ENCODE assay signal across 25 mouse cellular contexts in genomic region chr14:60209166-60209565, GRCm38 (mm10). TPM values are rescaled to one million over a fixed set of nuclear protein-coding genes. Genes with fewer than 3 reads are reported as not detected.
"Had no signal": no experiment of that assay in that cellular context is flagged by ENCODE, and none has a peak within 500 bp of the region (broad histone marks: within the 10 kb centered on the region; RNA-seq: fewer than 3 reads in every experiment).

No protein-coding gene starts in this region.

- H3K4me3 ChIP-seq: liver, embryonic 12.5 days; lung, embryonic 15.5 days; midbrain, embryonic 10.5 days; midbrain, embryonic 12.5 days; myocyte; neural tube, embryonic 13.5 days; neural tube, embryonic 15.5 days had no signal

- ATAC-seq: liver, embryonic 12.5 days; midbrain, embryonic 16.5 days had no signal

- H3K9ac ChIP-seq: liver, embryonic 12.5 days; liver, embryonic 14.5 days; lung, embryonic 15.5 days; midbrain, embryonic 12.5 days; neural tube, embryonic 13.5 days; neural tube, embryonic 15.5 days had no signal

- H3K27ac ChIP-seq: liver, embryonic 12.5 days; liver, embryonic 14.5 days; lung, embryonic 15.5 days; midbrain, embryonic 10.5 days; midbrain, embryonic 12.5 days; neural tube, embryonic 13.5 days; neural tube, embryonic 15.5 days had no signal

- H3K4me2 ChIP-seq: liver, embryonic 12.5 days; lung, embryonic 15.5 days; midbrain, embryonic 12.5 days; neural tube, embryonic 13.5 days; neural tube, embryonic 15.5 days had no signal

- DNase-seq: lung, postnatal 14 days; midbrain, embryonic 14.5 days; retina, postnatal 1 day; right cerebral cortex, adult 18-20 months; right cerebral cortex, postnatal 25 days; right cerebral cortex, postnatal 4 days; spleen, adult 18-20 months; thymus, adult 18-20 months; thymus, postnatal 14 days; thymus, postnatal 36 days had no signal

- H3K9me3 ChIP-seq: liver, embryonic 12.5 days; lung, embryonic 15.5 days; midbrain, embryonic 10.5 days; midbrain, embryonic 12.5 days; neural tube, embryonic 13.5 days; neural tube, embryonic 15.5 days had no signal

- H3K27me3 ChIP-seq: liver, embryonic 12.5 days; lung, embryonic 15.5 days; midbrain, embryonic 12.5 days; neural tube, embryonic 13.5 days; neural tube, embryonic 15.5 days had no signal

- H3K4me1 ChIP-seq: liver, embryonic 12.5 days; lung, embryonic 15.5 days; neural tube, embryonic 13.5 days; neural tube, embryonic 15.5 days had no signal

- H3K36me3 ChIP-seq: liver, embryonic 12.5 days; lung, embryonic 15.5 days; midbrain, embryonic 10.5 days; midbrain, embryonic 12.5 days; neural tube, embryonic 13.5 days; neural tube, embryonic 15.5 days had no signal

RNA-seq across cellular contexts. Expression of gene Nupl1, which starts 42.1 kb away (rescaled TPM):
- total RNA-seq: megakaryocyte, adult 5-6 weeks; megakaryocyte-erythroid progenitor cell, adult 5-6 weeks had no signal
- polyA plus RNA-seq: liver, embryonic 12.5 days; midbrain, embryonic 10.5 days; midbrain, embryonic 12.5 days; midbrain, embryonic 14.5 days; myocyte; neural tube, embryonic 11.5 days; neural tube, embryonic 13.5 days; small intestine, adult 2 months; stomach, embryonic 14.5 days; thymus, postnatal 0 days had no signal
